Mouse (Mus musculus): ENCODE measurements around the gene Gm4871.

Gene Gm4871

DNA sequence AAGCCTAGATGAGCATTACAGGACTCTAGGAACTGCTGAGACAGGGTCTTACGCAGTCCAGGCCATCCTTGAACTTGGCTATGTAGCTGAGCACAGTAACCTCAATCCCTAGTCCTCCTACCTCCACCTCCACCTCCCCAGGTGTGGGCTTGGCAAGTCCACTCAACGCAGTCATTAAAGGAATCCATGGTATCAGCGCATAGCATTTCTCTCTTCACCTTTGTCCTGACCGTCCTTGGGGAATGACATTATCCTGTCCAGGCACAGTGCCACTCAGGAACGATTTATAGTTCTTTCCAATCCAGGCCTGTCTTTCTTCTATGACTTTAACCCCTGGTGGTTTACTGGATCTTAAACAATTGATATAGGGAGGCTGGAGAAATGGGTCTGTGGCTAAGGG, 42.1 kb downstream of the Gm4871 start:
- DNase-seq (ENCODE audit: low spot score), result no peak

DNA sequence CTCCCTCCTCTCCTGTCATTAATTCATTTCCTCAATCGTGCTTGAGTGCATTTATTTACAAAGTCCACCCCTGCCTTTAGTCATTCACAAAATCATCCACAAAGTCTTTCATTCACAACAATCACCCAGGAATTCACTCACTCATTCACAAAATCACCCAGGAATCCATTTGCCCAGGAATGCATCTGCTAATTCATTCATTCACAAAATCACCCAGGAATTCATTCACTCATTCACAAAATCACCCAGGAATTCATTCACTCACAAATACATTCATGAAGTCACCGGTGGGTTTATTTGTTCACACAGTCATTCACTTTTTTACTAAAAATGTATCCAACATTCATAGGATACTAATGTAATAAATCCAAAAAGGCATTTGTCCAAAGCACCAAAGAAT, 42.5 kb downstream of the Gm4871 start:
- no peak for DNase-seq (ENCODE audit: low spot score)

GRCm38 (mm10) chr5:144989061-144989405, 43.5 kb downstream of the Gm4871 start:
- no peak for DNase-seq (ENCODE audit: low spot score)

GRCm38 (mm10) chr5:144988340-144989060, 44.1 kb downstream of the Gm4871 start:
- peak; percentile 18 for DNase-seq (ENCODE audit: low spot score)

- DNase-seq (ENCODE audit: low spot score), result no peak
These were observed 45.0 kb downstream of the Gm4871 start for GRCm38 (mm10) chr5:144987561-144987960.

- no peak for DNase-seq (ENCODE audit: low spot score)
These were observed 47.7 kb downstream of the Gm4871 start for GRCm38 (mm10) chr5:144984839-144985238.

- no peak for DNase-seq (ENCODE audit: low spot score)
These were observed 49.3 kb downstream of the Gm4871 start for GRCm38 (mm10) chr5:144983227-144983626.

All from urinary bladder, postnatal 25 days (tissue).